Mouse (Mus musculus) kidney, embryonic 14.5 days (tissue): ENCODE measurements around the gene Fam129b. TPM values are rescaled to one million over a fixed set of nuclear protein-coding genes. Genes with fewer than 3 reads are reported as not detected.

ENCODE experiments used
- ATAC-seq: fragments of 200-750 bp; cut with Nextera tagmentation; 2 replicates; pipeline ENCODE4 v1.8.0; 2017; ENCODE audit warnings: moderate number of reproducible peaks, mild to moderate bottlenecking, moderate TSS enrichment, moderate library complexity; ENCODE audit not compliant: low FRiP score, low TSS enrichment
- H3K27ac ChIP-seq: fragments of 300-500 bp; sonication (generic); 2 replicates; pipeline ENCODE4 v1.5.1; 2014; ENCODE audit warnings: low read depth, mild to moderate bottlenecking, low read length, moderate library complexity, mixed read lengths
- H3K27me3 ChIP-seq: fragments of 300-500 bp; sonication (generic); 2 replicates; pipeline ENCODE4 v1.6.1; 2014; ENCODE audit warnings: mild to moderate bottlenecking, low read length; ENCODE audit not compliant: control insufficient read depth, insufficient read depth
- H3K36me3 ChIP-seq: fragments of 300-500 bp; sonication (generic); 2 replicates; pipeline ENCODE4 v1.6.1; 2014; ENCODE audit warnings: low read length, mixed read lengths; ENCODE audit not compliant: control insufficient read depth, insufficient read depth
- H3K4me1 ChIP-seq: fragments of 300-500 bp; sonication (generic); 2 replicates; pipeline ENCODE4 v1.6.1; 2014; ENCODE audit warnings: low read length, mixed read lengths; ENCODE audit not compliant: control insufficient read depth, insufficient read depth
- H3K4me2 ChIP-seq: fragments of 300-500 bp; sonication (generic); replicated peaks from 2 replicates; pipeline ENCODE4 v1.6.1; 2014; ENCODE audit warnings: low read depth, mild to moderate bottlenecking, low read length
- H3K4me3 ChIP-seq: fragments of 300-500 bp; sonication (generic); 2 replicates; pipeline ENCODE4 v1.5.1; 2014; ENCODE audit warnings: mild to moderate bottlenecking, low read length
- H3K9ac ChIP-seq: fragments of 300-500 bp; sonication (generic); 2 replicates; pipeline ENCODE4 v1.6.1; 2014; ENCODE audit warnings: low read depth, mild to moderate bottlenecking, low read length, moderate library complexity
- H3K9me3 ChIP-seq: fragments of 300-500 bp; sonication (generic); 2 replicates; pipeline ENCODE4 v1.6.1; 2016; ENCODE audit warnings: low read length; ENCODE audit not compliant: control insufficient read depth
- WGBS: fragments of 180-500 bp; shearing (Covaris S2); extraction: QIAGEN DNeasy Blood & Tissue Kit; methylation state at CpG from one replicate; pipeline ENCODE4 v1.1.7; 2014; 5-methylcytosine and 5-hydroxymethylcytosine counted together
- polyA plus RNA-seq: library from polyadenylated mRNA; unstranded; fragments of >200 nt; fragmentation: Nextera tagmentation; extraction: Ambion mirVana; gene quantifications from 2 replicates; pipeline ENCODE4 v1.2.1, GENCODE M21; 2014

Gene Fam129b
- polyA plus RNA-seq, 1 experiment from 2014 or later: 19.9 TPM

DNA sequence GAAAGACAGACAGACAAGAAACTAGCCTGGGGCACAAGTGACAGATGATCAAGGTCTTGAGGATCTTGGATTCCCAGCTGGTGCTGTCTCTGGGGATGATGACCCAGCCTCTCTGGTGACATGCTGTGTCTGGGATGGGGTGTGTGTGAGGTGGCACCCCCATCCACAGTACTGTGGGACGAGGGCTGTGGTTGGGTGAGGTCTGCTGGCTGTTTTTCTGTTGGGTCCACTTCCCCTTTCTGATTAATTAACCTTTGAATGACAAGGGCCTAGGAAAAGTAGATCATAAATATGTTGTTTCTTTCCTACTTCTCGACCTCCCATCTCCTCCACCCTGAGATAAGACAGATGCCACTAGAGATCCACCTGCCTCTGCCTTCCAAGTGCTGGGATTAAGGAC lies 18.2 kb downstream of the Fam129b start:
- Histone ChIP-seq H3K4me1 (peaks cover 23% of the 10 kb centered on the region), H3K27ac (no peak overlapping the region), H3K36me3 (no peaks in the 10 kb centered on the region), H3K4me2 (no peak overlapping the region), H3K9me3 (no peaks in the 10 kb centered on the region), H3K4me3 (no peak overlapping the region), H3K27me3 (no peaks in the 10 kb centered on the region), H3K9ac (no peak overlapping the region; the same call in 1 of the 2 replicates)
- ATAC-seq: no peak
- 63% methylated on average over 2 of the region's 2 CpGs for WGBS

DNA sequence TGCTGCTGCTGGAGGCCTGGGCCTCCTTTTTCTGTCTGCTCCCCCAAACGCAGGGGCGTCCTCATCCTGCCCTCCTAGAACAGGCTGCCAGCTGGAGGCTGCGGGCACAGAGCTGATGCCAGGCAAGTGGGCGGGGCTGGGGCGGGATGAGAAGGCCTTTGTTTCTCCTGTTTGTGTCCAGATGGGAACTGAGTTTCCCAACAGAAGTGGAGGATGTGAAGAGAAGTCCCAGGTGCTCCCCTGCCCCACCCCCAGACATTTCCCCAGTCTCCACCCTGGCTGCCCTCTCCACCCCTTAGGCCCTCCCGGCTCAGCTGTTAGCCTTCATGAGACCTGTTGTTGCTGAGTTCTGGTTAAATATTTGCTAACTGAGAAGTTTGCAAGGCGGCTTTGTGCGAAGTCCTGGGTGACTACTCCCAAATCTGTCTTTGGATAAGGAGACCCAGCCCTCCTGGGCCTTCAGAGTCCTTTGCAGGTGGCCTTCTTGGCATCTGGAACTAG lies 19.7 kb downstream of the Fam129b start:
- Histone ChIP-seq H3K27me3 (no peaks in the 10 kb centered on the region), H3K9me3 (no peaks in the 10 kb centered on the region), H3K36me3 (no peaks in the 10 kb centered on the region), H3K4me2 (no peak overlapping the region), H3K27ac (peak overlapping the region; percentile 78), H3K9ac (peak overlapping the region; percentile 24; the same call in 1 of the 2 replicates), H3K4me1 (peaks cover 19% of the 10 kb centered on the region), H3K4me3 (no peak overlapping the region)
- WGBS: 53% methylated on average over 8 of the region's 8 CpGs
- ATAC-seq: peak; percentile 60; the same call in 1 of the 2 replicates

DNA sequence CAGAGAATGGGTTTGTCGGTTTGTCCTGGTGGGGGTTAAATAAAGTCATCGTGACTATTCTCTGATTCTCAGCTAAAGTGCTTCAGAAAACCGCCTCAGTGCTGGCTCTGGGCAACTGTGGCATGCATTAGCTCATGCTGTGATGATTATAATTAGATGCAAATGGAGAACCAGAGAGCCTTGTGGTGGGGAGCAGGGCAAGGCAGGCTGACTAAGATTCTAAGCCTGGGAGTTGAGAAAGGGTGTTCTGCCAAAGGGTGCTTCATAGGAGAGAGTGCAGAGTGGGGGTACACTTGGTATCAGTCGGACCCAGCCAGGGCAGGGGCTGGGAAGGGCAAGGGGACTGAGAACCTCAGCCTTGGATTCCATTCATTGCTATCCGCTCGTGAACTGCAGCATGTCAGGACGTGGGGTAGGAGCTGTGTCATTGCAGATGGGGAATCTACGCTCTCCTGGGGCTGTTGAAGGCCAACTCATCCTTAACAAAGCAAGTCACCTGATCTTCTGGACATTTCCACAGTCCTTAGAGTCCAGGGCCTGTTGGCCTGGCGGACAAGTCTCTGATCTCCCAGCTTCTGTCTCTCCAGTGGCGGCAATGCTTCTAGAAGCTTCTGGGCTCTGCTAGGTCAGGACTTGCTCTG lies 20.7 kb downstream of the Fam129b start:
- Histone ChIP-seq H3K9ac (no peak overlapping the region), H3K4me2 (no peak overlapping the region), H3K4me3 (no peak overlapping the region), H3K36me3 (no peaks in the 10 kb centered on the region), H3K27me3 (no peaks in the 10 kb centered on the region), H3K9me3 (no peaks in the 10 kb centered on the region), H3K27ac (peak overlapping the region; percentile 78), H3K4me1 (peaks cover 13% of the 10 kb centered on the region)
- 60% methylated on average over 10 of the region's 10 CpGs for WGBS
- ATAC-seq: no peak

DNA sequence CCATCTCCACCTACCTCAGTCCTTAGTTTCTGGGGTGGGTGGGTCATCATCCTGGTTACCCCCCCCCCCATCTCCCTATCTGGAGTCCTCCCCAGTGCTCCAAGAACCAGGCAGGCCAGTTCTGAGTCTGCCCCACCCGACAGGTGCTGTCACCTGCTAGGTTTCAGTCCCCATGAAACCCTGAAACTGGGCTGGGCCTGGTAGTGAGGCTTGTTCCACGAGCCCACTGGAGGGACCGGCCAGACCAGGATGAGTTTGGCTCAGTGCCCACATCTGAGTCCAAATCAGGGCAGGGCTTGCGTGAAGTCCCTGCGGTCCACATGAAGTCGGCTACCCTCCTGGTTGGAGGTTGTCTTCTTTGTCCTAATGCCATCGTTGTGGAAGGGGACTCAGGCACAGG lies 23.1 kb downstream of the Fam129b start:
- peaks cover 13% of the 10 kb centered on the region for H3K4me1 ChIP-seq
- peak overlapping the region; percentile 37; the same call in 1 of the 2 replicates for H3K27ac ChIP-seq
- H3K27me3 ChIP-seq: no peaks in the 10 kb centered on the region
- no peak overlapping the region for H3K9ac ChIP-seq
- no peaks in the 10 kb centered on the region for H3K36me3 ChIP-seq
- no peaks in the 10 kb centered on the region for H3K9me3 ChIP-seq
- WGBS: 70% methylated on average over 7 of the region's 7 CpGs
- no peak overlapping the region for H3K4me2 ChIP-seq
- no peak for ATAC-seq
- H3K4me3 ChIP-seq: no peak overlapping the region

DNA sequence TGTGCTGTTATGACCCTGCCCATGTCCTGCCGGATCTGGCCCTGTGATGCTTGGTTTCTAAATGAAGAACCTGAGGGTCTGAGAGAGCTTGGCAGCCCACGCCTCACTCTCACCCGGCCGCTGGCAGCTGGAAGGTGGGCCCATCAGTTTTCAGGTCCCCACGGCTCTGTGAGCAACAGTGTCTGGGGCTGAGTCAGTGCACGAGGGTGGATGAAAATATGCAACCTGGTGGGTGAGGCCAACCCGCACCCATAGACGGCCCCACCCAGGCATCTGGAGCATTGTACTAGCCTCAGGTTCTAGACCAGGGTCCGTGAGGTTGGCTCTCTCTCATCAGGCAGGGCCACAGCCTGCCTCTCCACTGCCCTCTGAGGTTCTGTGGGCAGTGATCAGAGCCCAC lies 26.2 kb downstream of the Fam129b start:
- no peak overlapping the region for H3K4me3 ChIP-seq
- no peak overlapping the region for H3K9ac ChIP-seq

DNA sequence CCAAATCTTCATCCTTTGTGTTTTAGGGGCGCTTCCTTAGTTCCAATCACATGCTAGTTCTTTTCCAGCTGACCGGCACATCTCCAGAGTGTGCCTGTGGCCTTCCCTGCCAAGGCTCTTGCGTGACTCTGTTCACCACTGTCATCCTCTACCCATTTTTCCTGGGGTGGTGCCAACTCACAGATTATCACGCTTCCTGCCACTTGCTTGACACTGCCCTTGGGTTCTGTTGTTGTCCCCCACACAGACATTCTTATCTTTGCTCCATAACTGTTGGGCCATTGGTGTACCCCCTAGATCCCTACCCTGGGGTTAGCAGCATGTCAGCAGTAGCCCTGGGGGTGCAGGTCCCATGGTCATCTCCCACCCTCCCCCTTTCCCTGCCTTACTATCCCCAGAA lies 27.6 kb downstream of the Fam129b start:
- Histone ChIP-seq H3K4me2 (no peak overlapping the region), H3K9me3 (no peaks in the 10 kb centered on the region), H3K36me3 (no peaks in the 10 kb centered on the region), H3K9ac (no peak overlapping the region), H3K4me3 (no peak overlapping the region), H3K27ac (no peak overlapping the region), H3K4me1 (peaks cover 23% of the 10 kb centered on the region), H3K27me3 (no peaks in the 10 kb centered on the region)
- WGBS: 90% methylated on average over 4 of the region's 4 CpGs
- no peak for ATAC-seq

More for the DNA sequence above, 26.2 kb downstream of the Fam129b start:
- no peaks in the 10 kb centered on the region for H3K9me3 ChIP-seq
- H3K27me3 ChIP-seq: no peaks in the 10 kb centered on the region
- peaks cover 11% of the 10 kb centered on the region for H3K4me1 ChIP-seq
- no peaks in the 10 kb centered on the region for H3K36me3 ChIP-seq
- no peak overlapping the region for H3K4me2 ChIP-seq
- H3K27ac ChIP-seq: no peak overlapping the region
- 83% methylated on average over 9 of the region's 9 CpGs for WGBS
- ATAC-seq: no peak

DNA sequence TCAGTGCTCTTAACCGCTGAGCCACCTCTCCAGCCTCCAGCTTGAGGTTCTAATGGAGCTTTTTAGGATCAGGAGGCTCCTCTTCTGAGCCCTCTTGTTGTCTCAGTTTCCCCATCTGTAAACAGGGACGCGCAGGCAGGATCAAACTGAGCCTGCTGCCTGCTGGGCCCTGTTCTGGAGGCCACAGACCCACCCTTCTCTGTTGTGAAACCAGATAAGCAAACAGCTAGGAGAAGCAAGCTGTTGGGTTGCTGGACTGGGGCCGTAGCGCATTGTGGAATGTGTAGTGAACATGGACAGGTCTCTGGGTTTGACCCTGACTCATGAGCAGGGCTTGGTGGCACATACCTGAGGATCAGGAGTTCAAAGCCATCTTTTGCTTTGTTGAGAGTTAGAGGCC lies 28.7 kb downstream of the Fam129b start:
- Histone ChIP-seq H3K4me2 (no peak overlapping the region), H3K9me3 (no peaks in the 10 kb centered on the region), H3K9ac (no peak overlapping the region), H3K4me3 (no peak overlapping the region), H3K27me3 (no peaks in the 10 kb centered on the region), H3K27ac (no peak overlapping the region), H3K36me3 (no peaks in the 10 kb centered on the region), H3K4me1 (peaks cover 30% of the 10 kb centered on the region)
- WGBS: 91% methylated on average over 5 of the region's 5 CpGs
- ATAC-seq: no peak

DNA sequence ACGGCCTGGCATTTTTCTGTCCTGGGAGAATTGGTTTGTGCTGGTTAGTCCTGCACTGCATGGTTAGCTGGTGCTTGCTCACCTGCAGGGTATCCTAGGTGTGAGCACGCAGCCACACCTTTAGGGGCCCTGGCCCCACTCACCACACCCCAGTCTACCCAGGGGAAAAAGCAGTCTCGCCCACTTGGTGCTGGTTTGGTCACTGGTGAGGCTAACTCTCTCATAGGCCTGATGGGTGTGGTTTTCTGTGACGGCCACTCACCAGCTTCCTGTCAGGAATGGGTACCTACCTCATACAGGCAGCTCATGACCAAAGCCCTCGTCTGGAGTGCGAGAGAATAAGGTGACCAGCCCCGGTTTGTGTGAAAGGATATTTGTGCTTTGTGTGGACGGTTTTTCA lies 29.4 kb downstream of the Fam129b start:
- Histone ChIP-seq H3K4me3 (no peak overlapping the region), H3K27ac (no peak overlapping the region), H3K9me3 (no peaks in the 10 kb centered on the region), H3K9ac (no peak overlapping the region), H3K4me2 (no peak overlapping the region), H3K36me3 (peaks cover 2% of the 10 kb centered on the region; the same call in 1 of the 2 replicates), H3K4me1 (peaks cover 30% of the 10 kb centered on the region), H3K27me3 (no peaks in the 10 kb centered on the region)
- no peak for ATAC-seq
- WGBS: 85% methylated on average over 8 of the region's 8 CpGs

DNA sequence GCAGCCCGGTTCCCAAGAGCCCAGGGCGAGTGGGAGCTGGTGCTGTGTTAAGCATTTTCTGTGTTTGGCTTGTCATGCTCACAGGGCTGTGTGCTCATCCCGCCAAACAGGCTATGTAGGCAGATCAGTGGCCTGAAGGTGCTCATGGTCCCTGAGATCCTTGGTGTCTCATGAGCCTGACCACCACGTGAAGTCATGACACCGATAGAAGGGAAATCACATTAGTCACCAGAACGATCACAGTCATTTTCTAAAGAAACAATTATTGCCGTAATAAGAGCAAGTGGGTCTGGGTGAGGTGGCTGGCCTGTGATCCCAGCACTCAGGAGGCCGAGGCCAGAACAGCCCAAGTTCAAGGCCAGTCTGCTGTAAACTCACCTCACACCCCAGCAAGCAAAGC lies 31.5 kb downstream of the Fam129b start:
- H3K27me3 ChIP-seq: no peaks in the 10 kb centered on the region
- peak overlapping the region; percentile 87 for H3K27ac ChIP-seq
- no peak overlapping the region for H3K4me3 ChIP-seq
- WGBS: 49% methylated on average over 8 of the region's 8 CpGs
- no peak for ATAC-seq
- no peaks in the 10 kb centered on the region for H3K9me3 ChIP-seq
- peaks cover 30% of the 10 kb centered on the region for H3K4me1 ChIP-seq
- H3K36me3 ChIP-seq: peaks cover 18% of the 10 kb centered on the region; the same call in 1 of the 2 replicates
- H3K9ac ChIP-seq: no peak overlapping the region; the same call in 1 of the 2 replicates
- no peak overlapping the region for H3K4me2 ChIP-seq
